Mouse (Mus musculus): ENCODE results near the gene Pitpnc1.

- no peak for TF ChIP-seq CTCF (IDR thresholded peaks at IDR 0.05; ENCODE audit: control insufficient read depth, insufficient read depth, low read length)
- TF ChIP-seq POLR2A (IDR thresholded peaks at IDR 0.05; ENCODE audit: borderline replicate concordance, control insufficient read depth, low read depth, low read length), result no peak
Observed at GRCm38 (mm10) chr11:107386481-107386880, 84.0 kb downstream of the Pitpnc1 start.

Measured in bone marrow, adult 2 months (tissue).